Mouse (Mus musculus): ENCODE data around the gene Fzd10.

Fzd10 gene

GRCm38 (mm10) chr5:128600072-128601021, at the start of gene Fzd10:
TSS of gene Fzd10 (plus strand) at chr5:128600844.
- peak; percentile 67 to 69 for DNase-seq (ENCODE audit: low spot score in 2 of 2)

GRCm38 (mm10) chr5:128551448-128551847, 49.2 kb upstream of the Fzd10 start:
- no peak for DNase-seq (ENCODE audit: low spot score in 2 of 2)

GRCm38 (mm10) chr5:128552136-128552890, 48.3 kb upstream of the Fzd10 start:
- DNase-seq (ENCODE audit: low spot score in 2 of 2) = peak; percentile 44 to 50

GRCm38 (mm10) chr5:128558126-128558525, 42.5 kb upstream of the Fzd10 start:
- no peak for DNase-seq (ENCODE audit: low spot score in 2 of 2)

GRCm38 (mm10) chr5:128567313-128567712, 33.3 kb upstream of the Fzd10 start:
- DNase-seq (ENCODE audit: low spot score in 2 of 2) = no peak

GRCm38 (mm10) chr5:128568970-128569369, 31.7 kb upstream of the Fzd10 start:
- no peak for DNase-seq (ENCODE audit: low spot score in 2 of 2)

- no peak for DNase-seq (ENCODE audit: low spot score in 2 of 2)
Observed at GRCm38 (mm10) chr5:128570091-128570490, 30.6 kb upstream of the Fzd10 start.

- DNase-seq (ENCODE audit: low spot score in 2 of 2) = no peak
Observed at GRCm38 (mm10) chr5:128570848-128571247, 29.8 kb upstream of the Fzd10 start.

GRCm38 (mm10) chr5:128571706-128572105, 28.9 kb upstream of the Fzd10 start:
- no peak for DNase-seq (ENCODE audit: low spot score in 2 of 2)

- DNase-seq (ENCODE audit: low spot score in 2 of 2) = peak; percentile 70 to 78
Observed at GRCm38 (mm10) chr5:128575997-128576579, 24.6 kb upstream of the Fzd10 start.

GRCm38 (mm10) chr5:128579047-128579650, 21.5 kb upstream of the Fzd10 start:
- no peak for DNase-seq (ENCODE audit: low spot score in 2 of 2)

GRCm38 (mm10) chr5:128580931-128581330, 19.7 kb upstream of the Fzd10 start:
- DNase-seq (ENCODE audit: low spot score in 2 of 2) = no peak

GRCm38 (mm10) chr5:128581516-128581921, 19.1 kb upstream of the Fzd10 start:
- DNase-seq (ENCODE audit: low spot score in 2 of 2) = no peak

- no peak for DNase-seq (ENCODE audit: low spot score in 2 of 2)
Observed at GRCm38 (mm10) chr5:128589231-128589630, 11.4 kb upstream of the Fzd10 start.

- DNase-seq (ENCODE audit: low spot score in 2 of 2) = no peak
Observed at GRCm38 (mm10) chr5:128593446-128593845, 7.2 kb upstream of the Fzd10 start.

GRCm38 (mm10) chr5:128596813-128597212, 3.8 kb upstream of the Fzd10 start:
- peak; percentile 54 to 63 for DNase-seq (ENCODE audit: low spot score in 2 of 2)

GRCm38 (mm10) chr5:128597381-128597780, 3.3 kb upstream of the Fzd10 start:
- DNase-seq (ENCODE audit: low spot score in 2 of 2) = no peak

GRCm38 (mm10) chr5:128598191-128598720, 2.4 kb upstream of the Fzd10 start:
- no peak for DNase-seq (ENCODE audit: low spot score in 2 of 2)

GRCm38 (mm10) chr5:128598760-128599364, 1.8 kb upstream of the Fzd10 start:
- no peak for DNase-seq (ENCODE audit: low spot score in 2 of 2)

- DNase-seq (ENCODE audit: low spot score in 2 of 2) = no peak
Observed at GRCm38 (mm10) chr5:128599365-128600071, 1.1 kb upstream of the Fzd10 start.

Measured in right cerebral cortex, postnatal 10 days (tissue).